Mouse (Mus musculus): ENCODE data around the gene Zfp143.

DNA sequence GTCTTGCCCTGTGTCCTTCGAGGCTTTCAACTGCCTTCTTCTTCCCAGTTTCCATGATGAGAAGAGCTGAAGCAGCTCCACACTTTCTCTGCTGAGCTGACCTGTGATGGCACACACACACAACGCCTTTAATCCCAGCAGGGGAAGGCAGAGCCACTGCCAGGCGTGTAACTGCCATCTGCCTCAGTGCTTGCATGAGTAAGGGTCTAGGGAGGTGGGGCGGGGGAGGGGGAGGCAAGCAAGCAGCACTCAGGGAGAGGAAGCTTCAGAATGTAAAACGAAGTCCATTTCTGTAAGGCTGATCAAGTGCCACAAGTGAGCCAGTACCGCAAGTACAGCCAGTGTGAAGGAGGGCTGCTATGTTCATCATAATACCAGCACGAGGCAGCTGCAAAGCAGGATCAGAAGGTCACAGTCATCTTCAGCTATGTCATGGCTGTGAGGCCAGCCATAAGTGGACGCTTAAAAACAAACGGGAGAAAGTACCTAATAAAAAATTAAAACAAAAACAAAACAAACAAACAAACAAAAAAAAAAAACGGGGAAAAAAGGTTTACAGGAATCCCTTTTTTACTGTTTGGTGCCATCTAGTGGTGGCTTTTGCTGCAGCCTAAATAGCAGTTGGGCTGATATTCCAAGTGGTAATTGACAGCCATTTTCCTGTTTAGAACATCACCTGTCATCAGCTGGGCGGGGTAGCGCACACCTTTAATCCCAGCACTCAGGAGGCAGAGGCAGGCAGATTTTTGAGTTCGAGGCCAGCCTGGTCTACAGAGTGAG, 22.6 kb downstream of the Zfp143 start:
- TF ChIP-seq CTCF (IDR thresholded peaks at IDR 0.05; ENCODE audit: low read depth), result peak; percentile 86
- TF ChIP-seq EP300 (optimal IDR thresholded peaks at IDR 0.05), result no peak

Measured in stomach, postnatal 0 days (tissue).